Mouse (Mus musculus) adrenal gland, postnatal 14 days (tissue): Measurements from ENCODE around the gene Eif3l. TPM values are rescaled to one million over a fixed set of nuclear protein-coding genes. Genes with fewer than 3 reads are reported as not detected.
A peak's percentile ranks its signal among the peaks of the same experiment; 100 is the strongest.

Experiments
- DNase-seq: peaks from one replicate; pipeline ENCODE4 v3.0.0; 2021; ENCODE audit warnings: mixed read lengths
- total RNA-seq: library from RNA; stranded (reverse); gene quantifications from 2 replicates; pipeline ENCODE4 v1.2.3, GENCODE M21; 2021

The Eif3l gene
- total RNA-seq, 1 experiment from 2014 or later, result 171 TPM

GRCm38 (mm10) chr15:79050160-79050845, 24.7 kb upstream of the Eif3l start:
- DNase-seq, result no peak

- DNase-seq, result no peak
Measured at GRCm38 (mm10) chr15:79050964-79051363, 24.0 kb upstream of the Eif3l start.

- DNase-seq, result no peak
Measured at GRCm38 (mm10) chr15:79051461-79052360, 23.3 kb upstream of the Eif3l start.

- no peak for DNase-seq
Measured at GRCm38 (mm10) chr15:79052366-79052765, 22.6 kb upstream of the Eif3l start.

- no peak for DNase-seq
Measured at GRCm38 (mm10) chr15:79056601-79057000, 18.4 kb upstream of the Eif3l start.

GRCm38 (mm10) chr15:79057850-79058249, 17.1 kb upstream of the Eif3l start:
- DNase-seq, result no peak

- DNase-seq, result no peak
Measured at GRCm38 (mm10) chr15:79060887-79061565, 14.0 kb upstream of the Eif3l start.

GRCm38 (mm10) chr15:79062376-79063159, 12.4 kb upstream of the Eif3l start, which contains the start of gene Ankrd54:
Ankrd54 (minus strand) TSS chr15:79062893.
- DNase-seq, result peak; percentile 99

GRCm38 (mm10) chr15:79063160-79063740, 11.7 kb upstream of the Eif3l start:
- no peak for DNase-seq

- no peak for DNase-seq
Measured at GRCm38 (mm10) chr15:79065086-79065770, 9.8 kb upstream of the Eif3l start.

- DNase-seq, result no peak
Measured at GRCm38 (mm10) chr15:79066276-79066675, 8.7 kb upstream of the Eif3l start.

- no peak for DNase-seq
Measured at GRCm38 (mm10) chr15:79067631-79068030, 7.3 kb upstream of the Eif3l start.

GRCm38 (mm10) chr15:79068416-79068815, 6.6 kb upstream of the Eif3l start:
- no peak for DNase-seq

GRCm38 (mm10) chr15:79071117-79072039, 3.6 kb upstream of the Eif3l start:
- peak; percentile 70 for DNase-seq

- DNase-seq, result no peak
Measured at GRCm38 (mm10) chr15:79073752-79074151, 1.2 kb upstream of the Eif3l start.

GRCm38 (mm10) chr15:79074446-79074845, 533 bp upstream of the Eif3l start:
- no peak for DNase-seq

GRCm38 (mm10) chr15:79075658-79076365, 833 bp downstream of the Eif3l start:
- DNase-seq, result no peak

GRCm38 (mm10) chr15:79079567-79079966, 4.6 kb downstream of the Eif3l start:
- no peak for DNase-seq

- DNase-seq, result no peak
Measured at GRCm38 (mm10) chr15:79092284-79092683, 17.3 kb downstream of the Eif3l start.
